Mouse (Mus musculus) stomach, postnatal 0 days (tissue): ENCODE measurements around the gene Tmc6.

ENCODE experiments used
- CTCF ChIP-seq: IDR thresholded peaks from 2 replicates; pipeline ENCODE4 v1.5.1; 2016; ENCODE audit warnings: antibody characterized with exemption, low read depth, mild to moderate bottlenecking, moderate library complexity
- EP300 ChIP-seq: optimal IDR thresholded peaks from 2 replicates; pipeline ENCODE3; 2016; ENCODE audit warnings: antibody characterized with exemption

GRCm38 (mm10) chr11:117780199-117780515, 1.8 kb downstream of the Tmc6 start:
- TF ChIP-seq CTCF (no peak), EP300 (no peak)
